Mouse (Mus musculus) heart, postnatal 0 days (tissue): ENCODE measurements around the gene Sept9. TPM values are rescaled to one million over a fixed set of nuclear protein-coding genes. Genes with fewer than 3 reads are reported as not detected.

Experiments used
- ATAC-seq: fragments of 200-750 bp; cut with Nextera tagmentation; 2 replicates; pipeline ENCODE4 v1.8.0; 2017; ENCODE audit warnings: low read depth, moderate number of reproducible peaks, moderate library complexity; ENCODE audit not compliant: insufficient read depth
- DNase-seq: peaks from one replicate; pipeline ENCODE4 v3.0.0-alpha.2; 2016; ENCODE audit warnings: low spot score
- H3K27ac ChIP-seq: fragments of 300-500 bp; sonication (generic); 2 replicates; pipeline ENCODE4 v1.5.1; 2014; ENCODE audit warnings: low read depth, mild to moderate bottlenecking
- H3K27me3 ChIP-seq: fragments of 300-500 bp; sonication (generic); 2 replicates; pipeline ENCODE4 v1.6.1; 2014; ENCODE audit warnings: low read length, mixed read lengths; ENCODE audit not compliant: control insufficient read depth, insufficient read depth
- H3K36me3 ChIP-seq: fragments of 300-500 bp; sonication (generic); replicated peaks from 2 replicates; pipeline ENCODE4 v1.6.1; 2014; ENCODE audit warnings: low read length, mixed read lengths; ENCODE audit not compliant: control insufficient read depth, insufficient read depth
- H3K4me1 ChIP-seq: fragments of 300-500 bp; sonication (generic); 2 replicates; pipeline ENCODE4 v1.6.1; 2014; ENCODE audit warnings: antibody characterized with exemption; ENCODE audit not compliant: control insufficient read depth, insufficient read depth
- H3K4me2 ChIP-seq: fragments of 300-500 bp; sonication (generic); 2 replicates; pipeline ENCODE4 v1.6.1; 2014; ENCODE audit warnings: low read depth, mild to moderate bottlenecking, low read length, moderate library complexity
- H3K4me3 ChIP-seq: fragments of 300-500 bp; sonication (generic); 2 replicates; pipeline ENCODE4 v1.5.1; 2014; ENCODE audit warnings: low read depth, low read length
- H3K9ac ChIP-seq: fragments of 300-500 bp; sonication (generic); replicated peaks from 2 replicates; pipeline ENCODE4 v1.6.1; 2014; ENCODE audit warnings: low read depth, low read length, mixed read lengths
- H3K9me3 ChIP-seq: fragments of 300-500 bp; sonication (generic); replicated peaks from 2 replicates; pipeline ENCODE4 v1.6.1; 2016; ENCODE audit warnings: low read length; ENCODE audit not compliant: control insufficient read depth
- CTCF ChIP-seq: IDR thresholded peaks from 2 replicates; pipeline ENCODE4 v1.5.1; 2016; ENCODE audit warnings: antibody characterized with exemption, control low read depth, low read depth
- EP300 ChIP-seq: IDR thresholded peaks from 2 replicates; pipeline ENCODE4 v1.6.1; 2016; ENCODE audit warnings: antibody characterized with exemption, low read depth
- WGBS: fragments of 180-500 bp; shearing (Covaris S2); extraction: QIAGEN DNeasy Blood & Tissue Kit; methylation state at CpG from one replicate; pipeline ENCODE4 v1.1.7; 2014; 5-methylcytosine and 5-hydroxymethylcytosine counted together
- polyA plus RNA-seq: library from polyadenylated mRNA; unstranded; fragments of >200 nt; fragmentation: Nextera tagmentation; extraction: Ambion mirVana; gene quantifications from 2 replicates; pipeline ENCODE4 v1.2.1, GENCODE M21; 2015
- total RNA-seq: library from RNA; depleted of rRNA; stranded (reverse); fragments of >200 nt; gene quantifications from 2 replicates; pipeline ENCODE4 v1.2.3, GENCODE M21; 2014; ENCODE audit warnings: low replicate concordance

The Sept9 gene
- total and polyA plus RNA-seq, 2 experiments from 2014 or later, result 31.6 to 64.2 TPM

DNA sequence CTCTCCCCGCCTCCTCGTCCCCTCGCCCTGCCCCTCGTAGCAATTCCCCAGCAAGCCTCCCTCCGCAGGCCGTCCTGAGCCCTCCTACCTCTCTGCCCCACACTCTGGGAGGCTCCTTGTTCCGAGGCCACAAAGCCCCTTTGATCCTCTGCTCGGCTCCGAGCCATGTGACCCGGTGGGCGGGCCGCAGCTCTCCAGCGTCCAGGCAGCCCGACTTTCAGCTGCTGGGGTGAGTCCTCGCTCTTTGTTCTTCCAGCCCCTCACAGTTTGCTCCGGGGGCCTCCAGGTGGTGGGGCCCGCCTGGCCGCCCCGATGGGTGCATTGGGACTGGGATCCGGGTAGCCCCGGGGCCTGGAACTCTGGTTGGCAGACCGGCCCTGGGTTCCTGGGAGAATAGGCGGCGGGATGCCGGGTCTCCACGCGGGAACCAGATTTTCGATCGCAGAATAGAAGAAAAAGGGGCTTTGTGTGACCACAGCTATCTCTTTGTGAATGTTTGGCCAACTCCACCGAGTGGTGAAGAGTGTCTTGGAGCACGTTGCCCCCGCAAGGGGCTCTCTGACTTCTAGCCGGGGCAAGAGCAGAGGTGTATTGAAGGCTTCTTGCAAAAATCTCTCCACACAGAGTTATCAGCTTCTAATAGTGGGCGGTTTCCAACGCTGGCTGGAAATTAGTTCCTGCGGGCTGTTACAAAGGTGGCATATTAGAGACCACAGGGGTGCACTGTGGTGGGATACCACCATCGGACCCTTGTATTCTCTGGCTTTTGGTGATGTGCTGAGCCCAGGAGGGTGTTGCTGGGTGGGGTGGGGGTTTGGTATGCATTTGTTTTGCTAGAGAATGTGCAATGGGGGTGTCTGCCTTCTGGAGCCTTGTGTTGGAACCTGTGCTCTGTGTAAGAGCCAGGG lies 133.0 kb downstream of the Sept9 start:
- 4% methylated on average over 37 of the region's 37 CpGs for WGBS
- Histone ChIP-seq H3K4me1 (peaks cover 30% of the 10 kb centered on the region), H3K9me3 (no peaks in the 10 kb centered on the region), H3K9ac (peak overlapping the region; percentile 70), H3K4me3 (peak overlapping the region; percentile 57), H3K36me3 (no peaks in the 10 kb centered on the region), H3K27ac (peak overlapping the region; percentile 67), H3K27me3 (no peaks in the 10 kb centered on the region), H3K4me2 (peak overlapping the region; percentile 93)
- DNase-seq (no peak), ATAC-seq (peak; percentile 59)
- TF ChIP-seq EP300 (no peak), CTCF (no peak)

DNA sequence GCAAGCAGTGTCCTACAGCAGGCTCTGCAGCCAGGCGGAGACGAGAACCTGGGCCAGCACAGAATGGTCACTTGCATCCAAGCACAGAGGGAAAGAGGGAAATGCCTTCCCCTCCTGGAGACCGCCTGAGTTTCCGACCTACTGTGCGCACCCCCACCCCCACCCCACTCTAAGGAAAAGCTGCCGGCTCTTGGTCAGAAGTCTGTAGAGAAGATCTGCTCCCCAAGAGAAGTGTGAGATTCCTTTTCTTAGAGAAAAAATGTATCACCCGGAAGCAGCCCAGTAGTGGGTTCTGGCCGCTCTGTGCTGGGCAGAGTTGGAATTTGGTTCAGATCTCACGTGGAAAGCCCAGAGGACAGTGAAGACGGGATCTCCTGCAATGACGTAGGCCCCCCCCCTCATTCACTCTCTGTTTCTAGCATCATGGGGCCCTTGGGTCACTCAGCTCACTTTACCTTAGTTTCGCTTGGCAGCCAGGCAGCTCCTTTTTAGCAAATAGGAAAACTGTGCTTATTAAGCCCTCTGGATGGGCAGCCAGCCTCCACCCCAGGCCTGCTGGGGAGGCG lies 133.8 kb downstream of the Sept9 start:
- H3K36me3 ChIP-seq, result no peaks in the 10 kb centered on the region
- peak overlapping the region; percentile 70; the same call in 1 of the 2 replicates for H3K9ac ChIP-seq
- peak overlapping the region; percentile 67 for H3K27ac ChIP-seq
- H3K9me3 ChIP-seq, result no peaks in the 10 kb centered on the region
- peaks cover 35% of the 10 kb centered on the region for H3K4me1 ChIP-seq
- H3K4me3 ChIP-seq, result peak overlapping the region; percentile 57
- TF ChIP-seq EP300 (no peak), CTCF (no peak)
- no peak for DNase-seq
- ATAC-seq, result no peak
- WGBS, result 48% methylated on average over 13 of the region's 13 CpGs
- H3K4me2 ChIP-seq, result peak overlapping the region; percentile 93
- H3K27me3 ChIP-seq, result no peaks in the 10 kb centered on the region

DNA sequence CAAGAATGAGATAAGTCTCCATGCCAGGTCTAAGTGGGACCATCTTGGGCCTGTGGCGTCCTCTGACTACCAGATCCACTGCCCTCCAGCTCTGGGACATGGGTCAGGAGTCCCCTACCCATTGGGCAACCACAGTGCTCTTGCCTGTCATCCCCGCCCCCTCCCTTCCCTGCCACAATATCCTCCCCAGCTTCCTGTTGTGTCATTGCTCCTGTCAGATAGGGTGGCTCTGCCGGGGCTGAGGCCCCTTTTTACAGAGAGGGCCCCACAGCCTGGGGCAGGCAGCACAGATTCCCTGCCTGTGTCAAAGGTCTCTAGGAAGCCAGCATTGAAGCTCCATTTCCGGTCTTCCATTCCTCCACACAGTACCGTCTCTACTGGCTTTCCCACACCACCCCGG lies 134.6 kb downstream of the Sept9 start:
- WGBS, result 46% methylated on average over 6 of the region's 6 CpGs
- ATAC-seq, result no peak
- H3K4me3 ChIP-seq, result peak overlapping the region; percentile 57; the same call in 1 of the 2 replicates

DNA sequence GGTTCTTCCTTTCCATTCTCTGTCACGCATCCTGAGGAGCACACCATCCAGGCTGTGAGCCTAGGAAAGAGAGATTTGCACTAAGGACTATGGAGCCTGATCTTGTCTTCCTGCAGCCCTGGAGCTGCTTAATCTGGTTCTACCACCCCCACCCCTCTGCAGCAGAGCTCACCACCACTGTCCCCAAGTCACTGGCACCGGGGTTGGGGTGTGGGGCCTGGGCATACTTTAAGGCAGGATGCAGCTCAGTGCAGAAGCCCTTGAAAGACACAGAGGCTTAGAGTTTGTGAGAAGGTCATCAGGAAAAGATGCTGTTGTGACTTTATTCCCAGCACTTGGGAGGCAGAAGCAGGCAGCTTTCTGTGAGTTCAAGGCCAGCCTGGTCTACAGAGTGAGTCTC lies 135.7 kb downstream of the Sept9 start:
- H3K9ac ChIP-seq, result no peak overlapping the region
- TF ChIP-seq CTCF (no peak), EP300 (no peak)
- DNase-seq (no peak), ATAC-seq (no peak)
- H3K36me3 ChIP-seq, result no peaks in the 10 kb centered on the region
- H3K27ac ChIP-seq, result peak overlapping the region; percentile 67; the same call in 1 of the 2 replicates
- 80% methylated on average over 2 of the region's 2 CpGs for WGBS
- H3K4me2 ChIP-seq, result peak overlapping the region; percentile 93; the same call in 1 of the 2 replicates
- no peak overlapping the region for H3K4me3 ChIP-seq
- no peaks in the 10 kb centered on the region for H3K9me3 ChIP-seq
- no peaks in the 10 kb centered on the region for H3K27me3 ChIP-seq
- peaks cover 43% of the 10 kb centered on the region for H3K4me1 ChIP-seq

More for the DNA sequence above, 134.6 kb downstream of the Sept9 start:
- H3K27me3 ChIP-seq, result no peaks in the 10 kb centered on the region
- H3K36me3 ChIP-seq, result no peaks in the 10 kb centered on the region
- no peaks in the 10 kb centered on the region for H3K9me3 ChIP-seq
- H3K4me2 ChIP-seq, result peak overlapping the region; percentile 93; the same call in 1 of the 2 replicates
- DNase-seq, result no peak
- H3K9ac ChIP-seq, result no peak overlapping the region
- H3K27ac ChIP-seq, result peak overlapping the region; percentile 67
- peaks cover 43% of the 10 kb centered on the region for H3K4me1 ChIP-seq
- no peak for TF ChIP-seq EP300
- no peak for TF ChIP-seq CTCF

DNA sequence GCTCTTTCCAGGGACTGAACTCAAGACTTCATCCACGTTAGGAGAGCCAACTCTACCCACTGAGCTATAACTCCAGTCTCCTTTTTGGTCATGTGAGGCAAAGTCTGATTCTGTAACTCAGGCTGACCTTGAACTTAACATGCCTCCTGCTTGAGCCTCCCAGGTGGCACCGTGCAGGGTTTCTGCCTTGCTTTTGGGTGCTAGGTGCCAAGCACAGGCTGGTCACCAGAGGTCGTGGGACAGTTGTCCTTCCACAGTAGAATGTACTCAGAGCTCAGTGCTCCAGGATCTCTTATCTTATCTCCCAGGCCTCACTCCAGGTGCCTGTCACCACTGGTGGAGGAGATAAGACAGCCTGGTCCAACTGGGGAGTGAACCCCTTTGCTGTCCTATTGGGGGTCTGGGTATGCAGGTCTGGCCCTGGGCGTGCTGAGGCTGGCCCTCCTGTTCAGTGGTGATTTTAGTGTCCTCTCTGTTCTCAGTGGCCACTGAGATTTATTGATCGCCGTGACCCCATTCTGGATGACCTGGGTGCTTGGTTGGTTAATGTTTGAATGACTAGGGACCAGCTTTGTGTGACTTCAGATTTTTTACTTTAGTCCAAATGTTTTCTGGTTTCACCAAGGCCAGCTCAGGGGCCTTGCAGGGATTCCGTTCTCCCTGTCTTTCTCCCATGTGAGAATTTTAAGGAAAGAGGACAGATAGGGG lies 136.8 kb downstream of the Sept9 start:
- DNase-seq, result no peak
- Histone ChIP-seq H3K36me3 (no peaks in the 10 kb centered on the region), H3K4me1 (peaks cover 40% of the 10 kb centered on the region), H3K4me3 (no peak overlapping the region), H3K27ac (no peak overlapping the region), H3K9ac (no peak overlapping the region), H3K27me3 (no peaks in the 10 kb centered on the region), H3K4me2 (no peak overlapping the region), H3K9me3 (no peaks in the 10 kb centered on the region)
- WGBS, result 62% methylated on average over 7 of the region's 7 CpGs
- TF ChIP-seq EP300 (no peak), CTCF (no peak)
- ATAC-seq, result no peak
